Mouse (Mus musculus): ENCODE data around the gene Rgl1. TPM values are rescaled to one million over a fixed set of nuclear protein-coding genes. Genes with fewer than 3 reads are reported as not detected.

Gene Rgl1
- polyA plus RNA-seq, 1 experiment from 2014 or later, result 54.1 TPM

- no peaks in the 10 kb centered on the region for H3K9me3 ChIP-seq
- no peak overlapping the region for H3K4me3 ChIP-seq
These were observed 242.9 kb downstream of the Rgl1 start for GRCm38 (mm10) chr1:152523292-152523691.

GRCm38 (mm10) chr1:152522226-152522625 is 243.9 kb downstream of the Rgl1 start:
- no peak overlapping the region for H3K4me2 ChIP-seq
- H3K4me3 ChIP-seq, result no peak overlapping the region
- H3K27me3 ChIP-seq (replicated peaks), result no peaks in the 10 kb centered on the region
- peaks cover 46% of the 10 kb centered on the region for H3K4me1 ChIP-seq
- H3K9me3 ChIP-seq, result no peaks in the 10 kb centered on the region
- 72% methylated on average over 3 of the region's 3 CpGs for WGBS
- H3K27ac ChIP-seq (replicated peaks), result no peak overlapping the region
- 0 out of 2 replicates have a peak overlapping the region, but pooled peaks have one; percentile 3 for H3K9ac ChIP-seq
- H3K36me3 ChIP-seq, result peaks cover 86% of the 10 kb centered on the region
- ATAC-seq (ENCODE audit: extremely low read depth, insufficient number of reproducible peaks, low FRiP score, low TSS enrichment), result no peak

More at GRCm38 (mm10) chr1:152523292-152523691, 242.9 kb downstream of the Rgl1 start:
- Histone ChIP-seq H3K36me3 (peaks cover 84% of the 10 kb centered on the region), H3K9ac (peak overlapping the region; percentile 41; the same call in 1 of the 2 replicates), H3K27ac (replicated peaks) (no peak overlapping the region), H3K27me3 (replicated peaks) (no peaks in the 10 kb centered on the region), H3K4me2 (no peak overlapping the region), H3K4me1 (peaks cover 56% of the 10 kb centered on the region)
- 15% methylated on average over 11 of the region's 11 CpGs for WGBS
- no peak for ATAC-seq (ENCODE audit: extremely low read depth, insufficient number of reproducible peaks, low FRiP score, low TSS enrichment)

GRCm38 (mm10) chr1:152520798-152521575 is 245.2 kb downstream of the Rgl1 start:
- H3K4me1 ChIP-seq, result peaks cover 33% of the 10 kb centered on the region
- H3K27ac ChIP-seq (replicated peaks), result no peak overlapping the region
- ATAC-seq (ENCODE audit: extremely low read depth, insufficient number of reproducible peaks, low FRiP score, low TSS enrichment), result no peak
- no peak overlapping the region for H3K4me3 ChIP-seq
- no peak overlapping the region for H3K9ac ChIP-seq
- no peaks in the 10 kb centered on the region for H3K27me3 ChIP-seq (replicated peaks)
- H3K36me3 ChIP-seq, result peaks cover 95% of the 10 kb centered on the region
- no peaks in the 10 kb centered on the region for H3K9me3 ChIP-seq
- no peak overlapping the region for H3K4me2 ChIP-seq
- WGBS, result 71% methylated on average over 16 of the region's 16 CpGs

GRCm38 (mm10) chr1:152518971-152519370 is 247.2 kb downstream of the Rgl1 start:
- ATAC-seq (ENCODE audit: extremely low read depth, insufficient number of reproducible peaks, low FRiP score, low TSS enrichment), result no peak
- Histone ChIP-seq H3K4me3 (no peak overlapping the region), H3K4me2 (no peak overlapping the region), H3K36me3 (peaks cover 84% of the 10 kb centered on the region), H3K4me1 (peaks cover 28% of the 10 kb centered on the region), H3K27ac (replicated peaks) (no peak overlapping the region), H3K9ac (no peak overlapping the region), H3K27me3 (replicated peaks) (no peaks in the 10 kb centered on the region), H3K9me3 (no peaks in the 10 kb centered on the region)
- 89% methylated on average over 8 of the region's 8 CpGs for WGBS

GRCm38 (mm10) chr1:152517057-152517570 is 249.0 kb downstream of the Rgl1 start:
- Histone ChIP-seq H3K9me3 (no peaks in the 10 kb centered on the region), H3K4me2 (no peak overlapping the region), H3K36me3 (peaks cover 70% of the 10 kb centered on the region), H3K4me3 (no peak overlapping the region), H3K27ac (replicated peaks) (no peak overlapping the region), H3K9ac (no peak overlapping the region), H3K4me1 (peaks cover 21% of the 10 kb centered on the region), H3K27me3 (replicated peaks) (no peaks in the 10 kb centered on the region)
- 73% methylated on average over 4 of the region's 4 CpGs for WGBS
- ATAC-seq (ENCODE audit: extremely low read depth, insufficient number of reproducible peaks, low FRiP score, low TSS enrichment), result no peak

GRCm38 (mm10) chr1:152514256-152514655 is 251.9 kb downstream of the Rgl1 start:
- Histone ChIP-seq H3K27ac (replicated peaks) (peak overlapping the region; percentile 61), H3K4me3 (no peak overlapping the region), H3K9ac (peak overlapping the region; percentile 61; the same call in 1 of the 2 replicates), H3K27me3 (replicated peaks) (no peaks in the 10 kb centered on the region), H3K4me1 (peaks cover 21% of the 10 kb centered on the region), H3K4me2 (peak overlapping the region; percentile 41), H3K9me3 (no peaks in the 10 kb centered on the region), H3K36me3 (peaks cover 42% of the 10 kb centered on the region)
- ATAC-seq (ENCODE audit: extremely low read depth, insufficient number of reproducible peaks, low FRiP score, low TSS enrichment), result no peak
- WGBS, result 42% methylated on average over 4 of the region's 4 CpGs

GRCm38 (mm10) chr1:152511237-152511636 is 254.9 kb downstream of the Rgl1 start:
- Histone ChIP-seq H3K27ac (replicated peaks) (no peak overlapping the region), H3K4me3 (no peak overlapping the region), H3K27me3 (replicated peaks) (no peaks in the 10 kb centered on the region), H3K9me3 (no peaks in the 10 kb centered on the region), H3K36me3 (peaks cover 19% of the 10 kb centered on the region), H3K9ac (no peak overlapping the region), H3K4me1 (peaks cover 21% of the 10 kb centered on the region), H3K4me2 (no peak overlapping the region)
- no peak for ATAC-seq (ENCODE audit: extremely low read depth, insufficient number of reproducible peaks, low FRiP score, low TSS enrichment)
- WGBS, result 69% methylated on average over 4 of the region's 4 CpGs

- H3K36me3 ChIP-seq, result 0 out of 2 replicates have a peak, but pooled peaks cover 17% of the 10 kb centered on the region
- H3K4me2 ChIP-seq, result no peak overlapping the region
- H3K4me1 ChIP-seq, result peaks cover 3% of the 10 kb centered on the region
- H3K9me3 ChIP-seq, result no peaks in the 10 kb centered on the region
- H3K9ac ChIP-seq, result no peak overlapping the region
- H3K4me3 ChIP-seq, result no peak overlapping the region
- WGBS, result 84% methylated on average over 11 of the region's 11 CpGs
- no peaks in the 10 kb centered on the region for H3K27me3 ChIP-seq (replicated peaks)
- no peak for ATAC-seq (ENCODE audit: extremely low read depth, insufficient number of reproducible peaks, low FRiP score, low TSS enrichment)
- no peak overlapping the region for H3K27ac ChIP-seq (replicated peaks)
These were observed 257.5 kb downstream of the Rgl1 start for GRCm38 (mm10) chr1:152508481-152509220.

GRCm38 (mm10) chr1:152506726-152507125 is 259.4 kb downstream of the Rgl1 start:
- no peak for ATAC-seq (ENCODE audit: extremely low read depth, insufficient number of reproducible peaks, low FRiP score, low TSS enrichment)
- Histone ChIP-seq H3K27ac (replicated peaks) (no peak overlapping the region), H3K4me3 (no peak overlapping the region), H3K27me3 (replicated peaks) (no peaks in the 10 kb centered on the region), H3K4me1 (no peaks in the 10 kb centered on the region), H3K9ac (no peak overlapping the region), H3K9me3 (no peaks in the 10 kb centered on the region), H3K36me3 (0 out of 2 replicates have a peak, but pooled peaks cover 12% of the 10 kb centered on the region), H3K4me2 (no peak overlapping the region)
- 89% methylated on average over 7 of the region's 7 CpGs for WGBS

GRCm38 (mm10) chr1:152506175-152506574 is 260.0 kb downstream of the Rgl1 start:
- no peaks in the 10 kb centered on the region for H3K27me3 ChIP-seq (replicated peaks)
- H3K36me3 ChIP-seq, result 0 out of 2 replicates have a peak, but pooled peaks cover 12% of the 10 kb centered on the region
- H3K4me2 ChIP-seq, result no peak overlapping the region
- H3K27ac ChIP-seq (replicated peaks), result no peak overlapping the region
- no peaks in the 10 kb centered on the region for H3K9me3 ChIP-seq
- no peak overlapping the region for H3K4me3 ChIP-seq
- H3K9ac ChIP-seq, result no peak overlapping the region
- 79% methylated on average over 5 of the region's 5 CpGs for WGBS
- ATAC-seq (ENCODE audit: extremely low read depth, insufficient number of reproducible peaks, low FRiP score, low TSS enrichment), result no peak
- no peaks in the 10 kb centered on the region for H3K4me1 ChIP-seq

- peaks cover 14% of the 10 kb centered on the region for H3K4me1 ChIP-seq
- no peak overlapping the region for H3K4me3 ChIP-seq
- no peaks in the 10 kb centered on the region for H3K9me3 ChIP-seq
- H3K36me3 ChIP-seq, result no peaks in the 10 kb centered on the region
- H3K9ac ChIP-seq, result no peak overlapping the region
- 70% methylated on average over 12 of the region's 12 CpGs for WGBS
- no peaks in the 10 kb centered on the region for H3K27me3 ChIP-seq (replicated peaks)
- no peak for ATAC-seq (ENCODE audit: extremely low read depth, insufficient number of reproducible peaks, low FRiP score, low TSS enrichment)
- no peak overlapping the region for H3K4me2 ChIP-seq
- H3K27ac ChIP-seq (replicated peaks), result no peak overlapping the region
These were observed 266.3 kb downstream of the Rgl1 start for GRCm38 (mm10) chr1:152499802-152500201.
